Mouse (Mus musculus): ENCODE data around the gene Eml4. TPM values are rescaled to one million over a fixed set of nuclear protein-coding genes. Genes with fewer than 3 reads are reported as not detected.

The Eml4 gene
- total and polyA plus RNA-seq, 3 experiments = 25.6 to 42.4 TPM; not detected in 1

GRCm38 (mm10) chr17:83306964-83307640 is 43.6 kb upstream of the Eml4 start:
- no peaks in the 10 kb centered on the region for H3K79me2 ChIP-seq (ENCODE audit: control insufficient read depth, insufficient read depth, low read length, poor library complexity)
- peaks cover 0 to 29% of the 10 kb centered on the region in 2 experiments; a peak in 3 of 4 replicates for H3K4me1 ChIP-seq (ENCODE audit: control insufficient read depth in 1 of 2, insufficient read depth in 2 of 2, low read length in 2 of 2)
- no peak overlapping the region for H3K9ac ChIP-seq (ENCODE audit: control insufficient read depth, low read depth, low read length, poor library complexity, severe bottlenecking)
- H3K27ac ChIP-seq (ENCODE audit: control insufficient read depth, low read depth, low read length) = no peak overlapping the region
- TF ChIP-seq ZC3H11A (IDR thresholded peaks at IDR 0.05; ENCODE audit: low read depth, low read length) (no peak), CTCF (IDR thresholded peaks at IDR 0.05 in 2 of 3, conservative IDR thresholded peaks at IDR 0.05 in 1 of 3; ENCODE audit: control insufficient read depth in 1 of 3, insufficient read depth in 1 of 3, low read depth in 2 of 3, low read length in 3 of 3, poor library complexity in 1 of 3, severe bottlenecking in 1 of 3) (no peak), ETS1 (IDR thresholded peaks at IDR 0.05; ENCODE audit: low read depth, low read length) (no peak), TAL1 (IDR thresholded peaks at IDR 0.05; ENCODE audit: low read length) (no peak; the same call in 1 of the 2 replicates), CHD2 (IDR thresholded peaks at IDR 0.05; ENCODE audit: low read length) (no peak), NRF1 (IDR thresholded peaks at IDR 0.05; ENCODE audit: insufficient read depth, low read depth, low read length, poor library complexity, severe bottlenecking) (no peak), SIN3A (IDR thresholded peaks at IDR 0.05; ENCODE audit: low read length) (no peak), GATA1 (IDR thresholded peaks at IDR 0.05; ENCODE audit: low read depth, low read length) (peak; percentile 94), EP300 (IDR thresholded peaks at IDR 0.05; ENCODE audit: low read depth in 1 of 2, low read length in 2 of 2) (0 out of 4 replicates have a peak, but pooled peaks of 1 of the 2 experiments have one; percentile 26)
- no peaks in the 10 kb centered on the region for H3K27me3 ChIP-seq (ENCODE audit: control insufficient read depth in 1 of 2, insufficient read depth in 2 of 2, low read length in 2 of 2)
- no peak overlapping the region for H3K4me3 ChIP-seq (ENCODE audit: control insufficient read depth in 1 of 2, insufficient read depth in 1 of 2, low read depth in 2 of 2, low read length in 2 of 2)
- DNase-seq (ENCODE audit: low read depth, low spot score) = peak; percentile 48
- H3K9me3 ChIP-seq (replicated peaks; ENCODE audit: insufficient read depth, low read length) = no peaks in the 10 kb centered on the region
- peaks cover 0 to 9% of the 10 kb centered on the region in 2 experiments; a peak in 2 of 4 replicates for H3K36me3 ChIP-seq (ENCODE audit: control insufficient read depth in 1 of 2, insufficient read depth in 2 of 2, low read length in 2 of 2)

GRCm38 (mm10) chr17:83307641-83308296 is 43.0 kb upstream of the Eml4 start:
- no peak overlapping the region for H3K27ac ChIP-seq (ENCODE audit: control insufficient read depth, low read depth, low read length)
- TF ChIP-seq UBTF (IDR thresholded peaks at IDR 0.05; ENCODE audit: borderline replicate concordance, insufficient read depth, low read depth, low read length) (no peak), BHLHE40 (IDR thresholded peaks at IDR 0.05; ENCODE audit: borderline replicate concordance, low read depth, low read length) (no peak), JUND (IDR thresholded peaks at IDR 0.05; ENCODE audit: low read depth, low read length) (no peak), POLR2AphosphoS5 (IDR thresholded peaks at IDR 0.05; ENCODE audit: borderline replicate concordance, low read depth, low read length) (no peak), MYB (IDR thresholded peaks at IDR 0.05; ENCODE audit: low read depth, low read length) (no peak), MYC (IDR thresholded peaks at IDR 0.05; ENCODE audit: low read depth, low read length) (no peak), TCF12 (IDR thresholded peaks at IDR 0.05; ENCODE audit: low read depth, low read length) (no peak), POLR2A (IDR thresholded peaks at IDR 0.05; ENCODE audit: control insufficient read depth in 1 of 2, insufficient read depth in 1 of 2, low read depth in 1 of 2, low read length in 2 of 2, poor library complexity in 1 of 2) (no peak), MAFK (IDR thresholded peaks at IDR 0.05; ENCODE audit: borderline replicate concordance, low read depth, low read length) (no peak), POLR2AphosphoS2 (IDR thresholded peaks at IDR 0.05; ENCODE audit: low read length) (no peak), CHD1 (IDR thresholded peaks at IDR 0.05; ENCODE audit: low read depth, low read length) (no peak), RAD21 (IDR thresholded peaks at IDR 0.05; ENCODE audit: low read depth, low read length) (no peak), ZKSCAN1 (IDR thresholded peaks at IDR 0.05; ENCODE audit: low read depth, low read length) (no peak), ZNF384 (IDR thresholded peaks at IDR 0.05; ENCODE audit: low read depth, low read length) (no peak)
- H3K27me3 ChIP-seq (ENCODE audit: control insufficient read depth in 1 of 2, insufficient read depth in 2 of 2, low read length in 2 of 2) = no peaks in the 10 kb centered on the region
- no peaks in the 10 kb centered on the region for H3K9me3 ChIP-seq (replicated peaks; ENCODE audit: insufficient read depth, low read length)
- peaks cover 0 to 31% of the 10 kb centered on the region in 2 experiments; a peak in 3 of 4 replicates for H3K4me1 ChIP-seq (ENCODE audit: control insufficient read depth in 1 of 2, insufficient read depth in 2 of 2, low read length in 2 of 2)
- no peak overlapping the region for H3K4me3 ChIP-seq (ENCODE audit: control insufficient read depth in 1 of 2, insufficient read depth in 1 of 2, low read depth in 2 of 2, low read length in 2 of 2)
- H3K36me3 ChIP-seq (ENCODE audit: control insufficient read depth in 1 of 2, insufficient read depth in 2 of 2, low read length in 2 of 2) = peaks cover 0 to 10% of the 10 kb centered on the region in 2 experiments; a peak in 2 of 4 replicates
- no peaks in the 10 kb centered on the region for H3K79me2 ChIP-seq (ENCODE audit: control insufficient read depth, insufficient read depth, low read length, poor library complexity)
- DNase-seq (ENCODE audit: low read depth, low spot score) = no peak
- H3K9ac ChIP-seq (ENCODE audit: control insufficient read depth, low read depth, low read length, poor library complexity, severe bottlenecking) = no peak overlapping the region
